Mouse (Mus musculus) WW6 (cell line): ENCODE measurements around the gene Gm20897.
"Not testable (repeated sequence)": the region's sequence is repeated elsewhere in the genome, so short reads cannot be mapped to it uniquely, and the experiment has no call there.

Source experiments
- DNase-seq: peaks from one replicate; pipeline ENCODE4 v3.0.0-alpha.2; 2013; ENCODE audit warnings: low read depth, low spot score

Gm20897 gene

DNA sequence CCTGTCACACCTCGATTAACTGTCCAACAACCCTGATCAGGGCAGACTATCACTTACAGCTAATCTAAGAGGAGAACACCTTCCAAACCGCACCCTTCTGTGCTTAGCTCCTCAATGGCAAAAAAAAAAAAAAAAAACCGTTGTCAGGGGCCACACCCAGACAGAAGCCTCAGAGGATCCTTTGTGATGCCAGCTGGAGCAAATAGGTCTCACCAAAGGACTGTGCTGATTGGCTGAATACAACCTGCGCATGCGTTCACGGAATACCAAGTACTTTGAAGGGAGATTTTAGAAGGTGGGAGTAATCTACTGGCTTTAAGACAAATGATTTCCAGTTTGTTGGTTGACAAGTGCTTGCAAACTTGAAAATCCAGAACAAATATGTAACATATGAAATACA, at the start of gene Gm20897:
Gm20897 (minus strand) TSS at position 101 of the 400 bp plus-strand sequence.
- not testable (repeated sequence) for DNase-seq
